Mouse (Mus musculus): ENCODE data around the gene Tnfrsf13c. TPM values are rescaled to one million over a fixed set of nuclear protein-coding genes. Genes with fewer than 3 reads are reported as not detected.
A peak's percentile ranks its signal among the peaks of the same experiment; 100 is the strongest.

The Tnfrsf13c gene
- total and polyA plus RNA-seq, 3 experiments = 204 to 287 (median 257) TPM

DNA sequence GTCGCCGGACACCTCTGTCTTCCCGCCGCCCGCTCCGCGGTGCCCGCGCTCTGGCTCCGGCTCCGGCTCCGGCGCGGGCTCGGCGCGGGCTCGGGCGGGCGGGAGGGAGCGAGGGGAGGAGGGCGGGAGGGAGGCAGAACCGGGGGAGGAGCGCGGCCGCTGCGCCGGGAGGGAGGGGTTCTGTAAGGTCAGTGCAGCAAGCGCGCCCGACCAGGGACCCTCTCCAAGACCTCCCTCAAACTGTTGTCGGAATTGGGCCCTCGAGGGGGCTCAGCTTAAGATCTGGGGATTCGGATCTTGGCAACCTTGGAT is 11.5 kb downstream of the Tnfrsf13c start, which contains the start of gene Shisa8:
Gene Shisa8 (minus strand): TSS at position 64 of the 312 bp plus-strand sequence.
- H3K9ac ChIP-seq (ENCODE audit: insufficient read depth, low read depth) = peak within 1 kb of the TSS; percentile 82
- H3K9me3 ChIP-seq (replicated peaks; ENCODE audit: low read length) = no peaks in the 10 kb centered on the region
- H3K4me2 ChIP-seq (ENCODE audit: insufficient read depth, low read depth, poor library complexity, severe bottlenecking) = peak within 1 kb of the TSS; percentile 88
- in situ Hi-C loops (cut with MboI; ENCODE audit: low pct_ligation_motif_present, low pct_unique_long_range_greater_than_20kb, low sequenced_read_pairs) (loop anchor here (10.0 kb wide), 1 partner anchor 68 kb away; the partner anchor contains the start of gene Srebf2), dilution Hi-C loops (cut with MboI; ENCODE audit: extremely low pct_ligation_motif_present, extremely low pct_unique_long_range_greater_than_20kb, low sequenced_read_pairs) (no loop called here)
- peaks cover 16 to 50% of the 10 kb centered on the region in 2 experiments for H3K4me1 ChIP-seq (ENCODE audit: control insufficient read depth in 1 of 2, insufficient read depth in 2 of 2)
- peaks cover 8 to 33% of the 10 kb centered on the region in 2 experiments for H3K36me3 ChIP-seq (replicated peaks in 1 of 2; ENCODE audit: control insufficient read depth in 1 of 2, insufficient read depth in 1 of 2, low read length in 1 of 2)
- TF ChIP-seq TCF12 (IDR thresholded peaks at IDR 0.05; ENCODE audit: low read depth, low read length) (0 out of 2 replicates have a peak, but pooled peaks have one; percentile 51), POLR2A (IDR thresholded peaks at IDR 0.05; ENCODE audit: low read depth, low read length) (peak; percentile 46; the same call in 1 of the 2 replicates), RAD21 (IDR thresholded peaks at IDR 0.05; ENCODE audit: low read depth, low read length) (no peak)
- peaks cover 69% of the 10 kb centered on the region for H3K79me2 ChIP-seq (replicated peaks; ENCODE audit: control insufficient read depth, extremely low read depth, insufficient read depth, poor library complexity, severe bottlenecking)
- peak within 1 kb of the TSS; percentile 74 to 98 (median 93) for H3K4me3 ChIP-seq (replicated peaks in 1 of 3; ENCODE audit: low read depth in 2 of 3, low read length in 2 of 3, poor library complexity in 1 of 3)
- peak within 1 kb of the TSS; percentile 77 for H3K27ac ChIP-seq (ENCODE audit: insufficient read depth, low read depth)
- DNase-seq (ENCODE audit: extremely low read depth) = no peak
- no peaks in the 10 kb centered on the region for H3K27me3 ChIP-seq (replicated peaks)

DNA sequence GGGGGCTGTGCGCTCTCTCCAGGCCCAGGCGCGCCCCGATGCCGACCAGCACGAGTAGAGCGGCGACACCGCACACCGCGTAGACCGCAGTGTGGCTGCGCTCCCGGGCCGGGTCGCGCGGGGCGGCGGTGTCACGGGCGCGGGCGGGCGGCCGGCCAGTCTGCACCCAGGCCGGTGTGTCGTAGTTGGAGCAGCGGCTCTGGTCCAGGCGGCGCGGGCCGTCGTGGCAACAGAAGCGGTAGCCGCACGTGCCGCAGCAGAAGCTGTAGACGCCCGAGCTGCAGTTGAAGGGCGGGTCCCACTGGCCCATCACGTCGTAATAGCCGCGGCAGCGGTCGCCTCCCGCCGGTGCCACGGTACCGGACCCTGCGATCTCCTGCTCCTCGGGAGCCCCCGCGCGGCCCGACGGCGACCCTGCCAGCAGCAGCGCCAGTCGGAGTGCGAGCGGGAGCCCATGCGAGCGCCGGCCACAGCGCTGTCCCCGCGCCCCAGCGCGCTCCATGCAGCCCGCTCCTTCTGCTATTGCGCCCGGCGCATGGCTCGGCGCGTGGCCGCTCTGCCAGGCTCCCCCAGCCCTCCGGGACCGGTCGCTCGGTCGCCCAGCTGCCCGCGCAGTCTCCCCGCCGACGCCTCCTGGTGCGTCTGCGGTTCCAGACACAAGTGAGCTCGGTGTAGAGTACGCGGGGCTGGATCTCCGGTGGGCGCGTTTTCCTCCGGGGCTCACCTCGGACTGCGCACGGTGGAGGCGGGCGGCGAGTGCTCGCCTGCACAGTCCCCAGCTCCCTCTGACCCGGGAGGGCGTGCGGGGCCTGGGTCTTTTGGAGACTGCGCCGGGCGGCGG is 12.0 kb downstream of the Tnfrsf13c start:
- Histone ChIP-seq H3K9ac (ENCODE audit: insufficient read depth, low read depth) (peak overlapping the region; percentile 82), H3K4me2 (ENCODE audit: insufficient read depth, low read depth, poor library complexity, severe bottlenecking) (peak overlapping the region; percentile 88), H3K27me3 (replicated peaks) (no peaks in the 10 kb centered on the region), H3K36me3 (replicated peaks in 1 of 2; ENCODE audit: control insufficient read depth in 1 of 2, insufficient read depth in 1 of 2, low read length in 1 of 2) (peaks cover 14 to 39% of the 10 kb centered on the region in 2 experiments), H3K27ac (ENCODE audit: insufficient read depth, low read depth) (peak overlapping the region; percentile 77), H3K79me2 (replicated peaks; ENCODE audit: control insufficient read depth, extremely low read depth, insufficient read depth, poor library complexity, severe bottlenecking) (peaks cover 71% of the 10 kb centered on the region), H3K4me1 (ENCODE audit: control insufficient read depth in 1 of 2, insufficient read depth in 2 of 2) (peaks cover 16 to 47% of the 10 kb centered on the region in 2 experiments), H3K4me3 (replicated peaks in 1 of 3; ENCODE audit: low read depth in 2 of 3, low read length in 2 of 3, poor library complexity in 1 of 3) (peak overlapping the region; percentile 74 to 98 (median 93)), H3K9me3 (replicated peaks; ENCODE audit: low read length) (peaks cover 3% of the 10 kb centered on the region)
- dilution Hi-C loops (cut with MboI; ENCODE audit: extremely low pct_ligation_motif_present, extremely low pct_unique_long_range_greater_than_20kb, low sequenced_read_pairs) (no loop called here), in situ Hi-C loops (cut with MboI; ENCODE audit: low pct_ligation_motif_present, low pct_unique_long_range_greater_than_20kb, low sequenced_read_pairs) (loop anchor here (10.0 kb wide), 1 partner anchor 67 kb away; the partner anchor contains the start of gene Srebf2)
- TF ChIP-seq SIN3A (IDR thresholded peaks at IDR 0.05; ENCODE audit: low read length) (no peak; the same call in 1 of the 2 replicates), MXI1 (IDR thresholded peaks at IDR 0.05; ENCODE audit: low read depth, low read length) (no peak; the same call in none of the 2 replicates), NRF1 (IDR thresholded peaks at IDR 0.05; ENCODE audit: low read depth, low read length) (no peak), UBTF (IDR thresholded peaks at IDR 0.05; ENCODE audit: low read depth, low read length) (peak; percentile 84; the same call in 1 of the 2 replicates), PAX5 (IDR thresholded peaks at IDR 0.05; ENCODE audit: low read length) (no peak), POLR2AphosphoS2 (IDR thresholded peaks at IDR 0.05; ENCODE audit: low read depth, low read length) (peak; percentile 53), CTCF (conservative IDR thresholded peaks at IDR 0.05 in 1 of 2, IDR thresholded peaks at IDR 0.05 in 1 of 2; ENCODE audit: low read depth in 2 of 2, low read length in 2 of 2) (peak in 1 of 2 experiments; percentile 35; a peak in 2 of 4 replicates), TBP (conservative IDR thresholded peaks at IDR 0.05; ENCODE audit: low read depth, low read length) (no peak), RAD21 (IDR thresholded peaks at IDR 0.05; ENCODE audit: low read depth, low read length) (peak; percentile 4), POLR2A (IDR thresholded peaks at IDR 0.05; ENCODE audit: low read depth, low read length) (peak; percentile 57; the same call in 1 of the 2 replicates), IRF4 (IDR thresholded peaks at IDR 0.05; ENCODE audit: low read depth, low read length) (peak; percentile 27; the same call in 1 of the 2 replicates), BHLHE40 (IDR thresholded peaks at IDR 0.05; ENCODE audit: low read depth, low read length) (peak; percentile 86), NELFE (IDR thresholded peaks at IDR 0.05; ENCODE audit: low read depth, low read length) (peak; percentile 68; the same call in 1 of the 2 replicates)
- DNase-seq (ENCODE audit: extremely low read depth) = no peak

All from CH12.LX (cell line).